Mouse (Mus musculus) common myeloid progenitor, adult 5-6 weeks (primary cell): Measurements from ENCODE around the gene Tmem243. TPM values are rescaled to one million over a fixed set of nuclear protein-coding genes. Genes with fewer than 3 reads are reported as not detected.
A peak's percentile ranks its signal among the peaks of the same experiment; 100 is the strongest.

Source experiments
- ATAC-seq: replicated peaks from 2 replicates; pipeline ENCODE4 v1.8.0; 2016; ENCODE audit warnings: low read depth, mild to moderate bottlenecking, moderate TSS enrichment, inconsistent platforms; ENCODE audit not compliant: poor library complexity, severe bottlenecking
- total RNA-seq: library from RNA; stranded (forward); fragments of 200-1000, 187-1606 nt; gene quantifications from 2 replicates; pipeline ENCODE4 v1.2.3, GENCODE M21; 2017

Tmem243 gene
- total RNA-seq, 1 experiment from 2014 or later: 13.2 TPM

- ATAC-seq: no peak; the same call in 1 of the 2 replicates
These were observed 3.5 kb downstream of the Tmem243 start for GRCm38 (mm10) chr5:9103958-9104357.

DNA sequence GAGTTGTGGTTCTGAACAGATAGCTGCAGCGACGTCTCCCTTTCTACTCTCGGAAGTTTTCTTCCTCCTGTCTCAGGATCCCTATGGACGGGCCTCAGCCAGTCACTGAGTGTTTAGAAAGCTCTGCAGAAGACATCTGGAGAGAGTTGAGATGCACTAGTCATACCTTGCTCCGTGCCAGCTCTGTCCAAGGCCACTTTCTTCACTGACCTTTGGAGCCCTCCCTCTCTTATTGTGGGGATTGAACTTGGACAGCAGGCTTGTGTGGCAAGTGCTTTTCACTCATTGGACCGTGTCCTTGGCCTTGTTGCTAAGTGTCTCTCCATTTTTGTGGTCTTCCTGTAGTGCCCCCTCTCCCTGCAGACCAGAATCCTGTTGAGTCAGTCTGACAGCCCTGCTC lies 6.3 kb downstream of the Tmem243 start:
- ATAC-seq: no peak; the same call in 1 of the 2 replicates

DNA sequence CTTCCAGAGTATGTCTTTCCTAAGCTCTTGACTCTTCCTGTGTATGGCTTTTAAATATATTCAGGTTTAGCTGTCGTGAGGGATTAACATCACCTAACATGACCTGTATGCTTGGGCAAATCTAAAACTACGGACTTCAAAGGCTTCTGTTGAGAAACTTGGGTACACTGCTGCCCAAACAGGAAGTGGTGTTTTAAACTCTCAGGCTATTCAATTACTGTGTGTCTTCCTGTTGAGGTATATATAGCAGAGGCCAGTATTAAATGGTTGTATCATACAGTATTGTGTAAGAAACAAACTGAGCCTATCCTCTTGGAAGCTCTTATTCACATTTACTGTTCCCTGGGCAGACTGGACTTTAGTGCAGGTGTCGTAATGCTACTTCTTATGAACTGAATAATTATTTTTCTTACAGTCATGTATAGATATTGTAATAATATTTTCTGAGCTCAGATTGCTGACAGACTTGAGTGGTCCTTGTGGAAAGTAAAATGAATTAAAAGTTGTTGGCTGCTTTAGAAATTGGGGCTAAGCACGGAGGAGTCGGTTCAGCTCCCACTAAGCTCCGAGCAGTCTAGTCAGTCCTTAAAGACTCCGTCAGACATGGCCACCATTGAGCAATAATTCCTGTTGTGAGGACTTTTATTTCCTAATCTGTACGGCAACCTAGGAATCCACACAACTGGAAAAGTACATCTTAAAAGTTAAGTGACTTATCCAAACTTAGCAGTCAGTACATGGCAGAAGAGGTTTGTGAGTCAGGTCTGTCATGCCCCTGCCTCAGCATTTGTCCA lies 7.0 kb downstream of the Tmem243 start:
- ATAC-seq: peak; percentile 61

GRCm38 (mm10) chr5:9108490-9108889 lies 8.0 kb downstream of the Tmem243 start:
- no peak for ATAC-seq

DNA sequence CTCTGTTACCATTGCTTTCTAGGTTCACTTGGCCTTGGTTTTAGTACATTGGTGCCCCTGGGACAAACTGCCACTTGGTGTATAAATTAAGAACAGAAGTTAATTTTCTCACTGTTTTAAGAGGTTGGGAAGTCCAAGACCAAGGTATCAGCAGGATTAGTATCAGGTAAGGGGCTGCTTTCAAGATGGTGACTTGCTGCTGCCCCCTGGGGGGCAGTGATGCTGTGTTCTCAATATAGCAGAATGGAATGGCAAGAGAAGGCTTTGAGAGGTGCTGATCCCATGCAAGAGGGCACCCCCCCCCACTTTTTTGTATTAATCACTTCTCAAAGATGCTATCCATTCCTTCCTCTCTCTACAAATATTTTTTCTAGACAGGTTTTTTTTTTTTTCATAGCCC lies 9.1 kb downstream of the Tmem243 start:
- ATAC-seq: no peak

DNA sequence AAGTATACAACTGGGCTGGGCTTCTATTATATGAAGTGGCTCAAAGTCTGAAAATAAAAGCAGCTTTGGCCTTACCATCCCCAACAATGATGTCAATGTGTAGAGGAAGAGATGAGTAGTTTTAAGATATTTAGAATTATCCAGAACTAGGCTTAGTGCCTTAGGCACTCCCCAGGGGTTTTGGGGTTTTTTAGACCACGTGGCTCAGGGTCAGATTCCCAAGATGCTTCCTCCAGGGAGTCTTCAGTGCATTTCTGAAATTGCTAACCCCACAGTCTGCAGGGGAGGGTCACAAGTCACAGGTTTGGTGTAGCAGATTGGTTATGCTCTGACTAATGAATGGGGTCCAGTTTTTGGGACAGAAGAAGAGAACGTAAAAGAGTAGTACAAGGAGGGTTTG lies 10.8 kb downstream of the Tmem243 start:
- ATAC-seq: no peak

DNA sequence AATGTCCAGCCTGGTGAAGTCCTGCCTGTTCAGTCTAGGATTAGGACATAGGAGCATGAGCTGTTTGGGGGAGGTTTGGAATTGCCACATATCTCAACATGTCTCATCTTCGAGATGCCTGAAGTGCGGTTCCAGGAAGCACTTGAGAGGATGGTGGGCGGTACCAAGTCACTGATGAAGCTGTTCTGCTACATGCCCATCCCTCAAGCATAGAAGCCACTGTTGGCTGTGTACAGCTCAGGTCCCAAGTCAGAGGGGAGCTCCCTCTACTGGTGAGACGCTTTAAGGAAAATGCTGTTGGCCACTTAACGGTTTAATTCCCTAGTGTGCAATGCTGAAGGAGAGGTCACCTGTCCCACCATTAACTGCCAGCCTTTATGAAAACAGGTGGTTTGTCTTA lies 11.3 kb downstream of the Tmem243 start:
- ATAC-seq: peak; percentile 79

DNA sequence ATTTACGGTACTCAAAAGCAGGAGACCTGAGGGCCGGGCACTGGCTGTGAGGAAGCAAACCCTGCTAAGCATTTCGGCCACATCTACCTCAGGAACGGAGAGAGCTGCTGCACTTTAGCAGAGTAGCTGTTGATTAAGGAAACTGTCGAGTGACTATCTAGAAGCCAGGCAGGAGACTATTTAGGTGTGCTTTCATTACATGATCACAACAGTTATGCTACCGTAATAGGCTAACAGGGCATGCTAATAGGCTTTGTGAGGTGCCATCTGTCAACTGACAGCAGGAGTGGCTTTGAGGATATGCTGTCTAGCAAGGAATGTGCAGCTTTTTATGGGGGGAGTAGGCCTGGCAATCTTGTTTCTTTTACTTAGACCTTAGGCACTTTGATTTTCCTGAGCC lies 13.7 kb downstream of the Tmem243 start:
- ATAC-seq: no peak

DNA sequence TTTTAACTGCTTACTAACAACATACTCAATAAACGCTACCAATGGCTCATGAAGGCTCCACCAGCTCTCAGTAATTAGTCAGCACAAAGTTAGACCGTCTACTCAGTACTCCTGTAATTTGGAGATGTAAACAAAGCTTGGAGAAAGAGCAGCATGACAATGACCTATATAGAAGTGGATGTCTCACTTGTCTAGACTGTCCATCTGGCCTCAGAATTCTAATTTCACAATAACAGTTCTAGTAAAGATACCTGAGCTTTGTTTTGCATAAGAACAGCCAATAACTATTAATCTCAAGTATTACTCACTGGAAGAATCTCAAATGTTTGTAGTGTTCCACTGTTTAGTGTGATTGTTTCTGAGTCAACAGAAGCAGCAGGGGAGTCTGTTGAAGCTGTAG lies 23.7 kb downstream of the Tmem243 start:
- no peak for ATAC-seq

DNA sequence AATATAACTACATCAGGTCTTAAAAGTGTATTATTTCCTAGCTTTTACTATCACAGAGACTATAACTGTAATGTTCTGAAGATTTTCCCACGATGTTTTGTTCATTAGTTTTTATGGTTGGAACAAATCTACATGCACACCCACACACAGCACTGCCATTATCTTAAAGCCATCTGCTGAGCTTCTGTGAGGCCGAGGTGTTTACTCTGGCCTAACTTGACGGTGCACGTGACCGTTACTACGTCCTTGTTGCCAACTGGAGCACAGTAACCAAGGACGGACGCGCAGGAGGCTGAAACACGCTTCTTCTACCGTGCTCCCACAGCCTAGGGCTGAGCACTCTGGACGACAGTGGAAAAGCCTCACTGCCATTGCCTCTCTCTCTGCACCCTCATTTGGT lies 28.1 kb downstream of the Tmem243 start:
- no peak for ATAC-seq

- ATAC-seq: no peak
These were observed 31.3 kb downstream of the Tmem243 start for GRCm38 (mm10) chr5:9131786-9132185.

- ATAC-seq: no peak
These were observed 35.1 kb downstream of the Tmem243 start for GRCm38 (mm10) chr5:9135588-9135987.

GRCm38 (mm10) chr5:9140724-9141123 lies 40.3 kb downstream of the Tmem243 start:
- ATAC-seq: peak; percentile 95

- ATAC-seq: no peak
These were observed 41.9 kb downstream of the Tmem243 start for GRCm38 (mm10) chr5:9142376-9142775.

GRCm38 (mm10) chr5:9149273-9149850 lies 48.9 kb downstream of the Tmem243 start:
- no peak for ATAC-seq

DNA sequence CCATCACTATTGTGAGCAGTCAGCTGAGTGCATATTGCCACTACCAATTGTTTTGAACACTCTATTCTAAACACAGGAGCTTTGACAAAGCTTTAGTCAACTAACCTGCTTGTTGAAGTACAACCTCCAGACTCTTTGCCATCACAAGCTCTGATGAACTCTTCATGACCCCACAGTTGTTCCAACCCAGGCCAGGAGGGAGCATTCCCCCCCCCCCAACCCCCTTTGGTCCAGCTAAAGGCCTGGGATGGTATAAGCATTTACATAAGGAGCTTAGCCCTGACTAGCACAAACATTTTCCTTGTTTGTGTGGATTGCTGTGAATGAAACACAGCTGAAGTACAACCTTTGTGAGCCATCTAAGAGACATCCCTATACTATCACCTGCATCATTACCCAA lies 56.3 kb downstream of the Tmem243 start:
- no peak for ATAC-seq

DNA sequence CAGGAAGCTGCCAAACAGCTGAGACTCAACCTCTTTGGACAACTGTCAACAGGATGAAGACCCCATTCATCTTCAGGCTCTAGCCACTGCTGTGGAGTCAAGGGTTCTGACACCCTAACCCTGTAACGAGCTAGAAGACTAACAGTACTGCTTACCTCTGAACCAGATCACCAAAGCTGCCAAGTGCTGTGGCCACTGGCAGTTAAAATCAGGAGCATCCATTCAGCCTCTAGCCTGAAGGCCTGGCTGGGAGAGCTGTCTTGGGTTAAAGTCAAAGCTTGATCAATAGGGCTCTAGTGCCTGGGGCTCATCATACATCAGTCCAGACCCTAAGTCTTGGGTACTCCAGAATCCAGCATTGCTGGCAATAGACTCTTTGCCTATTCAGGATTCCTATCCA lies 56.9 kb downstream of the Tmem243 start:
- ATAC-seq: no peak

DNA sequence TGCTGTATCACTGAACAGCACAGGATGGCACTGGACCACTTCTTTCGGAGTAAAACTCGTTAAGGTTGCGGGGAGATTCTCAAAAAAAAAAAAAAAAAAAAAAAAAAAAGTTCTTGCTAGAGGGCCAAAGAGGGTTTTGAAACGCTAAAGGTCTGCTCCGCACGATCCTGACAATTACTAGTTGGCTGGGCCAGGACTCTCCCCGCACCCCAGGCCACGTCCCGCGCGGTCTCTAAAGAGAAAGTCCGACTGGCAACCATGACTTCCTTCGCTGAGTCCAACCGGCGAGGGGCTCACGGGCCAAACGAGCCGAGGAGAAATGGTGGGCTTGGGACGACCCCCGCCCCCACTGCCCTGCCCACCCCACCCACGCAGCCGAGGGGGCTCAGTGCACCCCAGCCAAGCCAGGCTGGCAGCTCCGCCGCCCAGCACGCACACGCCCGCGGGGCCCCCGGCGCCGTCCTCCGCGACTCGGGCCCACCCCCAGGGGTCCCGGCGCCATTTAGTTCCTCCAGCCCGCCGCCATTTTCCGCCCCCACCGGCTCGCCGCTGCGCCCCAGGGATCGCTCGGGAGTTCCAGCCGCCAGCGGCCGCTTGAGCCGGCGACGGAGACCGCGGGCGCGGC lies 60.5 kb downstream of the Tmem243 start:
- peak; percentile 12 for ATAC-seq

- peak; percentile 93 for ATAC-seq
These were observed 61.1 kb downstream of the Tmem243 start, which contains the start of gene Dmtf1 for GRCm38 (mm10) chr5:9161456-9162041. Gene Dmtf1, minus strand, starts transcription at chr5:9161776.

DNA sequence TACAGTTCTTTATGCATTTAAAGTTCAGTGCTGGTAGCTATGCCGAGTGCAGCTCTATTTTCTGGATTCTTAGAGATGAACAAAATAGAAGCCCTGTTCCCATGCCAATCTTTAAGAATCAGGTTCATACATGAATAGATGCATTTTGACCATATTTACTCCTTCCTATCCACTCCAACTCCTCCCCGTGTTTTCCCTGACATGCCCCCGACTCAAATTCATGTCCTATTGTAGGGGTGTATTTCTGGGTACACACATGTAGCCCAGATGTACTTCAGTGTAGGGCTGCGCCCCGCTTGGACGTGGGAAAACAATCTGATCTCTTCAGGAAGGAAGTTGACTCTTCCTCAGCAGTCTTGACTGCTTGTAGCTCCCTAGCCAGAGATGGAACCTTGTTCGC lies 61.6 kb downstream of the Tmem243 start:
- ATAC-seq: 0 out of 2 replicates have a peak, but pooled peaks have one; percentile 31

- ATAC-seq: no peak
These were observed 62.9 kb downstream of the Tmem243 start for GRCm38 (mm10) chr5:9163411-9163810.
